Mouse (Mus musculus): ENCODE measurements at regions not wholly inside any gene's neighbourhood (a gene's known extent, or its start where the extent isn't known, plus 50 kb on each side); places are given as distances from the start of the nearest gene placed in this dataset.

DNA sequence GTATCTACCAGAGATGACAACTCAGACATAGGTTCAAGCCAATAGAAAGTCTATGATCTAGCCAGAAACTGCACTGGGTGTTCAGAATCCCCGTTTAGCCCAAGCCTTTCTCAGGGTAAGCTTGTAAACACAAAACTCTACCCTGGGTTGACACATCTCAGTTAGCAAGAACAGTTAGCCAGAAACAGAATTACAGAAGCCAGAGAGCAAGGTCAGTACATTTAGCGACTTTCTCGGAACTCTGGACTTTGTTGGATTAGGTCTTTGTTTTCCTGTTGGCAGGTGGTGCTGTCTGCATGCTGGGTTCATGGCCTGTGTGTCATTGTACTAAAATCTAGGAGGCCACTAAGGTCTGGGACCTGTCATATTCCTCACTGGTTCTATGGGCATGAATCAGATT lies 137.4 kb upstream of the Nampt start:
- Histone ChIP-seq H3K36me3 (ENCODE audit: control insufficient read depth, insufficient read depth, low read length) (no peaks in the 10 kb centered on the region), H3K9me3 (replicated peaks; ENCODE audit: control insufficient read depth, low read length) (no peaks in the 10 kb centered on the region), H3K9ac (ENCODE audit: low read depth, low read length) (no peak overlapping the region), H3K4me3 (ENCODE audit: low read depth, low read length) (no peak overlapping the region), H3K27me3 (ENCODE audit: control insufficient read depth, insufficient read depth, low read length) (no peaks in the 10 kb centered on the region), H3K4me2 (no peak overlapping the region), H3K4me1 (ENCODE audit: control insufficient read depth, insufficient read depth, low read length) (no peaks in the 10 kb centered on the region), H3K27ac (ENCODE audit: low read depth, low read length) (no peak overlapping the region)
- 79% methylated on average over 3 of the region's 3 CpGs for WGBS (ENCODE audit: insufficient replicate concordance)
- no peak for ATAC-seq (replicated peaks; ENCODE audit: insufficient number of reproducible peaks, low FRiP score, low TSS enrichment)

DNA sequence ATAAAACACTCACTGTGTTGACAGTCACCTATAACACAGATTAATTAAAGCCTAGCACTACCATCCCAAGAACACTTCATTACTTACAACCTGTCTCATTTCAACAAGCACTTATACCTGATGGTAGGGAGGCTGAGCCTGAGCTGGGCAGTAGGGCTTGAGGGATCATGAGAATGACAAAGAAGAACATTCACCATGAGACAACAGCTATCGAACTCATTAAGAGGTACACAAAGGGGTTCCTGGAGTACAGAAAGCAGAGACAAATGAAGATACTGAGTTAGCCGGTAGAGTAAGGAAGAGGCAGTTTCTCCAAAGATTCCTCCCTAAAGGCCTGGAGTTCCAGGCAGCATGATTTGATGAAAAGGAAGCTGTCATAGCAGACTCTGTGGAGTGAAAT lies 136.0 kb upstream of the Nampt start:
- H3K27me3 ChIP-seq (ENCODE audit: control insufficient read depth, insufficient read depth, low read length): no peaks in the 10 kb centered on the region
- ATAC-seq (replicated peaks; ENCODE audit: insufficient number of reproducible peaks, low FRiP score, low TSS enrichment): no peak
- no peaks in the 10 kb centered on the region for H3K36me3 ChIP-seq (ENCODE audit: control insufficient read depth, insufficient read depth, low read length)
- no peak overlapping the region for H3K4me3 ChIP-seq (ENCODE audit: low read depth, low read length)
- no peaks in the 10 kb centered on the region for H3K4me1 ChIP-seq (ENCODE audit: control insufficient read depth, insufficient read depth, low read length)
- H3K4me2 ChIP-seq: no peak overlapping the region
- 85% methylated on average over 2 of the region's 2 CpGs for WGBS (ENCODE audit: insufficient replicate concordance)
- H3K9me3 ChIP-seq (replicated peaks; ENCODE audit: control insufficient read depth, low read length): no peaks in the 10 kb centered on the region
- no peak overlapping the region for H3K9ac ChIP-seq (ENCODE audit: low read depth, low read length)
- H3K27ac ChIP-seq (ENCODE audit: low read depth, low read length): no peak overlapping the region

DNA sequence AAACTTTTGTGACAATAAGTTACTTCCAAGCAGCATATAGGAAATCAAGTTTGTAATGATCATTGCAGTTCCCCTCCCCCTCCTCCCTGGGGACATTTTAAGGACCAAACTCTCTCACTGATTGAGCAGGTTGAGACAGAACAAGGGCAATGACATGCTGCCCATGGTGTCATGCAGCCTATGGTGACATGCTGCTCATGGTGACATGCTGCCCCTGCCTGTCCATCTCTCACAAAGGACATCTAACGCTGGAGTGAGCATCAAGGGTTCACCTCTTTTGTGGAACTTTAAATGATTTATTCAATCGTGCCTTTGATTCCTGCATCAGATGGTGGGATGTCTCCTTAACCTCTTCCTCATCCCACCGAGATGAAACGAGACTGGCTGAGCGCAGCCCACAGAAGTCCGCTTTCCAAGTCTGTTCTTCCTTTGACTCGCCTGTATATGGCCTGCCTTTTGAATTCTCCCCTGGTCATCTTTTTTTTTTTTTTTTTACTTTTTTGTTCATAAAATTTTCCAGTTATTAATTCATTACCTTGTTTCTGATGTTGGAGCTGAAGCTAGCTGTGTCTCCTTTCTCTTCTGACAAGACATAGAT lies 133.5 kb upstream of the Nampt start:
- Histone ChIP-seq H3K4me2 (no peak overlapping the region), H3K27me3 (ENCODE audit: control insufficient read depth, insufficient read depth, low read length) (no peaks in the 10 kb centered on the region), H3K36me3 (ENCODE audit: control insufficient read depth, insufficient read depth, low read length) (no peaks in the 10 kb centered on the region), H3K4me1 (ENCODE audit: control insufficient read depth, insufficient read depth, low read length) (no peaks in the 10 kb centered on the region), H3K9me3 (replicated peaks; ENCODE audit: control insufficient read depth, low read length) (no peaks in the 10 kb centered on the region), H3K27ac (ENCODE audit: low read depth, low read length) (no peak overlapping the region), H3K4me3 (ENCODE audit: low read depth, low read length) (no peak overlapping the region), H3K9ac (ENCODE audit: low read depth, low read length) (no peak overlapping the region)
- WGBS (ENCODE audit: insufficient replicate concordance): 78% methylated on average over 7 of the region's 7 CpGs
- ATAC-seq (replicated peaks; ENCODE audit: insufficient number of reproducible peaks, low FRiP score, low TSS enrichment): no peak

DNA sequence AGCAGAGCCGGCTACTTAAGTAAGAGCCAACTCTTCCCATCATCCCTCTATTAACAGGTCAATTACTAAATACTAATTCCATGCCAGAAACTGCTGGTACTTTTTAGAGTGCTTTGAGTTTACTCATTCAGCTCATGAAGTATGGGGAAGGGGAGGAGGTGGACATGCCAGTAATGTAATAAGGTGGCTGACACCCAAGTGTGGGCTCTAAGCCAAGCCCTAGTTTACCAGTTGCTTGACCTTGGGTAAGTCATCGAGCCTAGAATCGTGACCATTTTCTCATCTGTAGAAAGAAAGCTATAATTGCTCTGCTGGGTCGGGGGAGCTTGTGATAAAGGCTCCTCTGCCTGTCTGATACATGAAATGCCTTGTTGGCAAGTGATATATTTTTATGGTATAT lies 130.0 kb upstream of the Nampt start:
- H3K36me3 ChIP-seq (ENCODE audit: control insufficient read depth, insufficient read depth, low read length): no peaks in the 10 kb centered on the region
- no peaks in the 10 kb centered on the region for H3K4me1 ChIP-seq (ENCODE audit: control insufficient read depth, insufficient read depth, low read length)
- no peaks in the 10 kb centered on the region for H3K27me3 ChIP-seq (ENCODE audit: control insufficient read depth, insufficient read depth, low read length)
- H3K27ac ChIP-seq (ENCODE audit: low read depth, low read length): no peak overlapping the region
- no peak overlapping the region for H3K4me2 ChIP-seq
- no peak for ATAC-seq (replicated peaks; ENCODE audit: insufficient number of reproducible peaks, low FRiP score, low TSS enrichment)
- no peak overlapping the region for H3K4me3 ChIP-seq (ENCODE audit: low read depth, low read length)
- 84% methylated on average over 4 of the region's 4 CpGs for WGBS (ENCODE audit: insufficient replicate concordance)
- no peaks in the 10 kb centered on the region for H3K9me3 ChIP-seq (replicated peaks; ENCODE audit: control insufficient read depth, low read length)
- no peak overlapping the region for H3K9ac ChIP-seq (ENCODE audit: low read depth, low read length)

DNA sequence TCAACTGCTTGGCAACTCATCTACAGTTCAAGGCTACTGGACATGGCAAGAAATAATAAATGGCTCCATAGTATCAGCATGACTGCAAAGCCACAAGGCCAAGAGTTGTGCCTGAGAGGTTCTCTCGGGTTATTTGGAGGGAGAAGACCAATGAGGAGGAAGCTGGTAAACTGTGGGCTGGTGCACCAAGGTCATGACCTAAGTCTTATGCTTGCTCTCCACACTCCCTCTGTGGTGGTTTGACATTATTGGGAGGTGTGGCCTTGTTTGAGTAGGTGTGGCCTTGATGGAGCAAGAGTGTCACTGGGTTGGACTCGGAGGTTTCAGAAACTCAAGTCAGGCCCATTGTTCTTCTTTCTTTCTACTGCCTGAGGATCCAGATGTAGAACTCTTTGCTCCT lies 129.2 kb upstream of the Nampt start:
- Histone ChIP-seq H3K27me3 (ENCODE audit: control insufficient read depth, insufficient read depth, low read length) (no peaks in the 10 kb centered on the region), H3K36me3 (ENCODE audit: control insufficient read depth, insufficient read depth, low read length) (no peaks in the 10 kb centered on the region), H3K4me2 (no peak overlapping the region), H3K4me3 (ENCODE audit: low read depth, low read length) (no peak overlapping the region), H3K9me3 (replicated peaks; ENCODE audit: control insufficient read depth, low read length) (no peaks in the 10 kb centered on the region), H3K27ac (ENCODE audit: low read depth, low read length) (no peak overlapping the region), H3K9ac (ENCODE audit: low read depth, low read length) (no peak overlapping the region), H3K4me1 (ENCODE audit: control insufficient read depth, insufficient read depth, low read length) (no peaks in the 10 kb centered on the region)
- 76% methylated on average over 2 of the region's 2 CpGs for WGBS (ENCODE audit: insufficient replicate concordance)
- ATAC-seq (replicated peaks; ENCODE audit: insufficient number of reproducible peaks, low FRiP score, low TSS enrichment): no peak

DNA sequence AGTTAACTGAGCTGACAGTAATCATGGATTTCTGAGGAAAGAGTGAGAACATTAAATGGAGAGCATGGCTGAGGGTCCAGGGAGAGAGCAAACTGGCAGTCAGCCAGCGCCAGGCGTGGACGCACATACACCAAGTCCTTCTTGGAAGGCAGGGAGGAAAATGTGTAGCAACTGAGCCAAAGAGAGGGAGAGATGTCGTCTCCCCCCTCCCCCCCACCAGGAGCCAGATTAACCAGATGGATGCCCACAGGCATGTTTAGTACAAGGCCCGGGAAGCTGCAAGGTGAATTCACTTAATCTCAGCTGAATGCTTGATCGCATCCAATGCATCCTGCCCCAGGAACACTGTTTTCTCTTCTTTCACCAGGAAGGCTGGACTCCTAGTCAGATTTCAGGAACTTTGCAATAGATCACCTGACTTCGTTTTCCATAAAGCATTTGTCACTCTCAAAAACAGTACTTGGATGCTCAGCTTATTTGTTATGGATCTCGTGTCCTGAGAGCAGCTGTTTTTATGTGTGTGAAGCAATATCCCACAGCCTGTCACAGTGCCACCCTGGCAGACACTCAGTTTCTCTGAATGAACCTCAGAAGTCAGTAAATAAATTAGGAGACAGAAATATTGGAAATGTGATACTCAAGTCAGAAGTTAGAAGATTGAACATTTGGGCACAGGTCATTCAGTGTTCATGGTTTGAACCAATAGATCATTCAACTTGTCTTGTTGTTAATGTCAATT lies 127.1 kb upstream of the Nampt start:
- WGBS (ENCODE audit: insufficient replicate concordance): 69% methylated on average over 8 of the region's 8 CpGs
- ATAC-seq (replicated peaks; ENCODE audit: insufficient number of reproducible peaks, low FRiP score, low TSS enrichment): no peak
- H3K9ac ChIP-seq (ENCODE audit: low read depth, low read length): no peak overlapping the region
- H3K27ac ChIP-seq (ENCODE audit: low read depth, low read length): no peak overlapping the region
- H3K4me2 ChIP-seq: no peak overlapping the region
- no peaks in the 10 kb centered on the region for H3K4me1 ChIP-seq (ENCODE audit: control insufficient read depth, insufficient read depth, low read length)
- no peaks in the 10 kb centered on the region for H3K27me3 ChIP-seq (ENCODE audit: control insufficient read depth, insufficient read depth, low read length)
- no peak overlapping the region for H3K4me3 ChIP-seq (ENCODE audit: low read depth, low read length)
- no peaks in the 10 kb centered on the region for H3K9me3 ChIP-seq (replicated peaks; ENCODE audit: control insufficient read depth, low read length)
- no peaks in the 10 kb centered on the region for H3K36me3 ChIP-seq (ENCODE audit: control insufficient read depth, insufficient read depth, low read length)

DNA sequence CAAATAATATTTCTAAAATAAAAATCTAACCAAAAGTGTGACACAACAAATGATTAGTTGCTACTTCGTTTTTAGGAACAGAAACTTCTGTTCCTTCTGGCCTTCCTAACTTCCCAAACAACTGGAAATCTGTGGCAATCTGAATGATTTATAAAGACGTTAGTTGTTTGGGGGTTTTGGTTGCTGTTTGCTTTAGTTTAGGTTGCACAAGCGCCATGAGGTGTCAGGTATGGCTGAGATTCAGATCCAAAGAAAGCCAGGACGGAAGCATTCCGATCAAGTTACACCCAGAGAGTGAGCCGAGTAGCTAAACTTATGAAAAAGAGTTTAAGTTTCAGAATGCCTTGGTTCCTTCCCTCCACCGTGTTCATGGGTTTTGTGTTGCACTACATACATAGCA lies 126.4 kb upstream of the Nampt start:
- no peaks in the 10 kb centered on the region for H3K9me3 ChIP-seq (replicated peaks; ENCODE audit: control insufficient read depth, low read length)
- no peak overlapping the region for H3K4me3 ChIP-seq (ENCODE audit: low read depth, low read length)
- ATAC-seq (replicated peaks; ENCODE audit: insufficient number of reproducible peaks, low FRiP score, low TSS enrichment): no peak
- no peak overlapping the region for H3K9ac ChIP-seq (ENCODE audit: low read depth, low read length)
- no peaks in the 10 kb centered on the region for H3K4me1 ChIP-seq (ENCODE audit: control insufficient read depth, insufficient read depth, low read length)
- H3K36me3 ChIP-seq (ENCODE audit: control insufficient read depth, insufficient read depth, low read length): no peaks in the 10 kb centered on the region
- H3K27ac ChIP-seq (ENCODE audit: low read depth, low read length): no peak overlapping the region
- H3K4me2 ChIP-seq: no peak overlapping the region
- H3K27me3 ChIP-seq (ENCODE audit: control insufficient read depth, insufficient read depth, low read length): no peaks in the 10 kb centered on the region
- WGBS (ENCODE audit: insufficient replicate concordance): 75% methylated on average over 7 of the region's 7 CpGs

DNA sequence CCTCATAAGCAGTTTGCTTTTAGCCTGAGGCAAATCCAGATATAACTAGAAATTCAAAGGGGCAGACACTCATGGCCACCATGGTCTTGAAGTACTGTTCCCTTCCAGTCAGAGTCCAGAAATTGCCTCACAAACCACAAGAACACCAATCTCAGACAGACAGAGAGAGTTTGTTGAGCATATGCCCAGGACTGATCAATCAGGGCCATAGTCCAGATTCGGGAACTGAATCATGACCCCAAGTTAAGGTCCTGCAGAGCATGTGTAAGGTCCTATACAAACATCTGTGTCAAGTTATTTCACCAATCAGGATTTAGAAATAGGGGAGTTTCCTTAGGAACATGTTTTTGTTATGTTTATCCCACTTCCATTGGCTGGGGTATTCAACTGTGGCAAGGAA lies 125.7 kb upstream of the Nampt start:
- Histone ChIP-seq H3K9ac (ENCODE audit: low read depth, low read length) (no peak overlapping the region), H3K27ac (ENCODE audit: low read depth, low read length) (no peak overlapping the region), H3K4me2 (no peak overlapping the region), H3K4me1 (ENCODE audit: control insufficient read depth, insufficient read depth, low read length) (no peaks in the 10 kb centered on the region), H3K36me3 (ENCODE audit: control insufficient read depth, insufficient read depth, low read length) (no peaks in the 10 kb centered on the region), H3K9me3 (replicated peaks; ENCODE audit: control insufficient read depth, low read length) (no peaks in the 10 kb centered on the region), H3K4me3 (ENCODE audit: low read depth, low read length) (no peak overlapping the region), H3K27me3 (ENCODE audit: control insufficient read depth, insufficient read depth, low read length) (no peaks in the 10 kb centered on the region)
- WGBS (ENCODE audit: insufficient replicate concordance): 75% methylated on average over 1 of the region's 1 CpGs
- no peak for ATAC-seq (replicated peaks; ENCODE audit: insufficient number of reproducible peaks, low FRiP score, low TSS enrichment)

DNA sequence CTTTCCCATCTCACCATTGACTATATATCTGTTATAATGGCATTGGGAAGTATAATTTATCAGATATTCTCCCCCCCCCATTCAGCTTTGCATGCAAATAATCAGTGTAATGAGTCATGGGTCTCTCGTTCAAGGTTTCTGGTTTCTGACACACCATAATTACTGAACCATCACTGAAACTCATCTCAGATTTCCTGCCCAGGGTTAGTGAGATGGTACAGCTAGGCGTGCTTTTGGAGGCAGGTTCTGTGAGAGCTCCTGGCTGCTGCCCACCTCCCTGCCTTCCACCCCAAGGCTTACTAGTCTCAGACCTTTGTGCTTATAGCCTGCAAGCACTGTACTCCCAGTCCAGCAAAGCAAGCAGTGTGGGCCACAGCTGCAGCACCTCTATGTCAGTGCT lies 122.5 kb upstream of the Nampt start:
- Histone ChIP-seq H3K4me1 (ENCODE audit: control insufficient read depth, insufficient read depth, low read length) (no peaks in the 10 kb centered on the region), H3K27ac (ENCODE audit: low read depth, low read length) (no peak overlapping the region), H3K27me3 (ENCODE audit: control insufficient read depth, insufficient read depth, low read length) (no peaks in the 10 kb centered on the region), H3K36me3 (ENCODE audit: control insufficient read depth, insufficient read depth, low read length) (no peaks in the 10 kb centered on the region), H3K4me3 (ENCODE audit: low read depth, low read length) (no peak overlapping the region), H3K9me3 (replicated peaks; ENCODE audit: control insufficient read depth, low read length) (no peaks in the 10 kb centered on the region), H3K4me2 (no peak overlapping the region), H3K9ac (ENCODE audit: low read depth, low read length) (no peak overlapping the region)
- no peak for ATAC-seq (replicated peaks; ENCODE audit: insufficient number of reproducible peaks, low FRiP score, low TSS enrichment)
- 83% methylated on average over 2 of the region's 2 CpGs for whole genome bisulfite sequencing (ENCODE audit: insufficient replicate concordance)
